Mouse (Mus musculus) ES-Bruce4 (cell line): ENCODE measurements around the gene Ulk4. TPM values are rescaled to one million over a fixed set of nuclear protein-coding genes. Genes with fewer than 3 reads are reported as not detected.

Experiments
- H3K27ac ChIP-seq: 2 replicates; pipeline ENCODE4 v1.5.1; 2012; ENCODE audit warnings: low read length, inconsistent platforms; ENCODE audit not compliant: insufficient read depth
- H3K27me3 ChIP-seq: 2 replicates; pipeline ENCODE4 v1.6.1; 2012; ENCODE audit warnings: mild to moderate bottlenecking, low read length, inconsistent platforms; ENCODE audit not compliant: control insufficient read depth, poor library complexity, insufficient read depth, severe bottlenecking
- H3K36me3 ChIP-seq: 2 replicates; pipeline ENCODE4 v1.6.1; 2012; ENCODE audit warnings: inconsistent platforms, mild to moderate bottlenecking, low read length, moderate library complexity; ENCODE audit not compliant: control insufficient read depth, poor library complexity, insufficient read depth, severe bottlenecking
- H3K4me1 ChIP-seq: one replicate; pipeline ENCODE4 v1.8.1; 2011; ENCODE audit warnings: low read length; ENCODE audit not compliant: control insufficient read depth, insufficient read depth
- H3K4me3 ChIP-seq: 2 replicates; pipeline ENCODE4 v1.5.1; 2011; ENCODE audit warnings: low read depth, mild to moderate bottlenecking, low read length
- H3K9ac ChIP-seq: 2 replicates; pipeline ENCODE4 v1.6.1; 2012; ENCODE audit warnings: low read depth, mild to moderate bottlenecking, inconsistent platforms; ENCODE audit not compliant: poor library complexity, severe bottlenecking
- H3K9me3 ChIP-seq: replicated peaks from 2 replicates; pipeline ENCODE4 v1.6.1; 2012; ENCODE audit warnings: mild to moderate bottlenecking, low read length, inconsistent platforms; ENCODE audit not compliant: control insufficient read depth, poor library complexity, insufficient read depth, severe bottlenecking
- CTCF ChIP-seq: IDR thresholded peaks from one replicate; pipeline ENCODE4 v1.8.1; 2011; ENCODE audit warnings: low read depth, low read length
- EP300 ChIP-seq: IDR thresholded peaks from 2 replicates; pipeline ENCODE4 v1.6.1; 2011; ENCODE audit warnings: low read depth, low read length; ENCODE audit not compliant: insufficient read depth
- POLR2A ChIP-seq: IDR thresholded peaks from one replicate; pipeline ENCODE4 v1.8.1; 2011; ENCODE audit warnings: low read length; ENCODE audit not compliant: insufficient read depth
- polyA plus RNA-seq: library from polyadenylated mRNA; stranded (reverse); fragments of >200 nt; gene quantifications from 2 replicates; pipeline ENCODE4 v1.2.4, GENCODE M21; 2011; ENCODE audit warnings: low read depth; ENCODE audit not compliant: missing spikeins, insufficient read depth, insufficient read length

Ulk4 gene
- polyA plus RNA-seq, 1 experiment: 3.3 TPM

DNA sequence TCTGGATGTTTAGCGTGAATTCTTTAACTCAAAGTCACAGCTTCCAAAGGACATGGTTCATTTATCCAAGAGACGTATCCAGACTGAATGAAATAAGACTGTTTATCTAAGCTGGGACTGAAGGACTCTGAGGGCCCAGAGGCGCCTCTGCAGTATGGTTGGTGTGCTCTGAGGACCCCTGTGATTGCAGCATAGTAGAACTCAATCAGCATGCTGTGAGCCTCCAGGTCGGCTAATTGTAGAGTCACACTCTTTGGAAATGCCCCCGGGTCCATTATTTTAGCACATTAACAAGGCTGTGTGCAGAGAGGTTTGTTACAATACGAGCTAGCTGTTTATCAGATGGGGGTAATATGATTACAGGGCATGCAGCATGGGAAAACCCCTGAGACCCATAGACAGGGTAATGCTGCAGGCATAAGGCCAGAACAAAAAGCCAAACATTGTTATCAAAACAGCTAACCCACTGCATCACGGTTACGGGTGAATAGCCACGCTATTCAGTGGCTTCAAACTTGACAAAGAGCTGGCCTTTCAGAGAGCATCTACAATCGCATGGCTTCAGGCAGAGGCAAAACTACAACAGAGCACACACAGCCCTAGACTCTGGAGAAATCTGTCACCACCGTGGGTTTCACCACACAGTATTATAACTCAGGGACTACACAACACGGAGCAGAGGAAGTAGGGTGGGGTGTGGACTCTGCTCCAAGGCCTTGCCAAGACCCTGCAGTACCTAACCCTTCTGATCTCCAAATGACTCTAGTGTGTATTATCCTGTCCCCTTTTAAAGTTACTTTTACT, 215.0 kb downstream of the Ulk4 start:
- H3K36me3 ChIP-seq: no peaks in the 10 kb centered on the region
- no peaks in the 10 kb centered on the region for H3K9me3 ChIP-seq
- H3K9ac ChIP-seq: no peak overlapping the region
- peaks cover 1% of the 10 kb centered on the region for H3K4me1 ChIP-seq
- TF ChIP-seq EP300: no peak
- H3K27me3 ChIP-seq: no peaks in the 10 kb centered on the region
- H3K27ac ChIP-seq: no peak overlapping the region
- H3K4me3 ChIP-seq: no peak overlapping the region

DNA sequence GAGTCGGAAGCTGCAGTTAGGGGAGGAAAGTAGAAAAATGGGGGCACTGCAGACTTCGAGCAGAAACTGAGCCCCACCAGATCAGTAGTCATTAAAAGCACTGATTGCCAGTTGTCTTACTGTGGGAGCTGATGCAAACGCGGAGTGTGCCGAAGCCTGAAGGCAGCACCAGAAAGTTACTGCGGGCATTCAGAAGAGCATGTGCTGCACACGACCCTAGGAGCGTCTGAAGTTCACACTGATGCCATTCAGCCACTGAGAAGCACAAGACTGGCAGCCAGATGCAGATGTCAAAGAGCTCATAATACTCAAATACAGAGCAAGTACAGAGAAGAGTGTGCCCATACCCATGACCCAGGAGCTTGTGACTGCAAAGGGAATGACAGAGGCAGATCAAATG, 216.7 kb downstream of the Ulk4 start:
- Histone ChIP-seq H3K9ac (no peak overlapping the region), H3K9me3 (no peaks in the 10 kb centered on the region), H3K27me3 (no peaks in the 10 kb centered on the region), H3K4me1 (peaks cover 1% of the 10 kb centered on the region), H3K27ac (no peak overlapping the region), H3K4me3 (no peak overlapping the region), H3K36me3 (no peaks in the 10 kb centered on the region)
- no peak for TF ChIP-seq POLR2A
- no peak for TF ChIP-seq CTCF
- no peak for TF ChIP-seq EP300

DNA sequence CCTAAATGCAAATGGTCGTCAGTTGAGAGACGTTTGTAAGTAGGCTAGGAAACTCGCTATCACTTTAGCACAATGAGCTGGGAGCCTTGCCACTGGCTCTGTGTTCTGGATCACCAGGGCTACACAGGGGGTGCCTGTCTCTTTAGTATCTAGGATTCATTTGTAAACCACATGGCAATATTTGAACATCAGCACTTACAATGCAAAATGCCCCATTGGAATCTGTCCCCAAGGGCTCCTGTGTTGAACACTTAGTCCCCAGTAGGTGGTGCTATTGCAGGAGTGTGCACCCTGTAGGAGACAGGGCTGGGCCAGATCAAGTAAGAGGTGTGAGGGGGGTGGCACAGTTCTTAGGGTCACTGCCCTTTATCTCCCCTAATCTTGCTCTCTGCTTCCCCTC, 217.7 kb downstream of the Ulk4 start:
- no peak overlapping the region for H3K4me3 ChIP-seq
- no peaks in the 10 kb centered on the region for H3K27me3 ChIP-seq
- H3K9me3 ChIP-seq: no peaks in the 10 kb centered on the region
- no peaks in the 10 kb centered on the region for H3K36me3 ChIP-seq
- no peak overlapping the region for H3K9ac ChIP-seq
- H3K4me1 ChIP-seq: peaks cover 1% of the 10 kb centered on the region
- peak; percentile 72 for TF ChIP-seq CTCF
- TF ChIP-seq EP300: no peak
- no peak overlapping the region for H3K27ac ChIP-seq

DNA sequence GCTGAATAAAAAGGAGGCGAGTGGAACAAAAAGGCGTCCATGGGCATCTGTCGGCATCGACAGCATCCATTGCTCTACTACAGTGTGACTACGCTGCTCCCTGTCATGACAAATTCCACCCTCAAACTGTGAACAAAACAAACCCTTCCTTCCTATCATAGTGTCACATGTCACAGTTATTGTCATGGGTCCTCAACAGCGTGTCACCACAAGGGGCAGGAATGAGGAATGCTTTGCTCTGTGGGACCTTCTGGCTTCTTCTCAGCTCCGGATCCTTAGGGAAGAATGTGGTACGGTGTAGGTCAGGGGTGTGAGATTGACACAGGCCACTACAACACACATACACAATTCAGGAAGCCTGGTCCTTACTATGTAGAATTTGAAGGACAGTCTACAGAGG, 218.5 kb downstream of the Ulk4 start:
- Histone ChIP-seq H3K9me3 (no peaks in the 10 kb centered on the region), H3K27ac (no peak overlapping the region), H3K4me1 (peaks cover 1% of the 10 kb centered on the region), H3K36me3 (no peaks in the 10 kb centered on the region), H3K27me3 (no peaks in the 10 kb centered on the region), H3K4me3 (no peak overlapping the region), H3K9ac (no peak overlapping the region)
- TF ChIP-seq POLR2A (no peak), EP300 (no peak), CTCF (no peak)

DNA sequence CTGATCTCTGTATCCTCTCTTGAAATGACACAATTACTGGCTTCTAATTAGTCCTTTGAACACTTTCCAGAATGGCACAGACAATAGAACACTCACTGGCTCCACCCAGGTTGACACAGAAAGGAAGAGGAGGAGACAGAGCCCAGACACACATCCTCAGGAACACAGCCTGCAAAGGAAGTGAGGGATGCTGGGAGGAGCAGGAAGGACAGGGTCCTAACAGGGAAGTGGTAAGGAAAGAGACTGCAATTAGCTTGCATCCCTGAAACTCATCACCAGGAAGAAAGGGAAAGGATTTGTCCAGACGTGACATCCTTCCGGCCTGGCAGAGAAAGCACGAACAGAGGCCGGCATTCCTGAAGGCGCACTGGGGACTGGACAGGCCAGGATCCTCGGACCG, 218.9 kb downstream of the Ulk4 start:
- no peaks in the 10 kb centered on the region for H3K36me3 ChIP-seq
- H3K4me1 ChIP-seq: peaks cover 1% of the 10 kb centered on the region
- H3K27ac ChIP-seq: no peak overlapping the region
- no peaks in the 10 kb centered on the region for H3K9me3 ChIP-seq
- TF ChIP-seq CTCF: no peak
- H3K4me3 ChIP-seq: no peak overlapping the region
- no peak overlapping the region for H3K9ac ChIP-seq
- no peaks in the 10 kb centered on the region for H3K27me3 ChIP-seq

DNA sequence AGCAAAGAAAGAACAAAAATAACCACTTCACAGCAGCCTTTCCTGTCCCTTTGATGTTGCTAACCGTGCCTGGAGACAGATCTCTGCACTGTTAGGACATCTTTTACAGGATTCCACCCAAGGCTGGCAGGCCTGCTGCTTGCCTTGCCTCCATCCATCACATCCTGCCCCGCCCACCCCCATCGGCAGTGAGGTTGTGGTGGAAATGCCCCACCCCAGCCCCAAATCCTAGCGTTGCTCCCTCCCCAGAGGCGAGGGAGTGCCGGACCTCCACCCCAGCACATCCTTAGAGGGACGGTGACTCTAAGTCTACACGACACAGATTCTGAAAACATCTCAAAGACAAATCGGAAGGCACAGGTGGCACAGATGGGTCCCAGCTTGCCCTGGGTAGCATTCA, 219.6 kb downstream of the Ulk4 start:
- H3K27ac ChIP-seq: no peak overlapping the region

More for the DNA sequence above, 219.6 kb downstream of the Ulk4 start:
- no peak overlapping the region for H3K9ac ChIP-seq
- peaks cover 1% of the 10 kb centered on the region for H3K4me1 ChIP-seq
- no peaks in the 10 kb centered on the region for H3K9me3 ChIP-seq
- H3K27me3 ChIP-seq: no peaks in the 10 kb centered on the region
- H3K36me3 ChIP-seq: no peaks in the 10 kb centered on the region
- no peak overlapping the region for H3K4me3 ChIP-seq
- TF ChIP-seq POLR2A (no peak), EP300 (no peak), CTCF (no peak)
